ENCODE assay signal across 29 mouse cellular contexts in genomic region chr8:48766545-48767234, GRCm38 (mm10).
DNase-seq lines count a peak whose midpoint lies in the region; ATAC-seq and TF ChIP-seq lines count a peak whose summit lies in the region.
"Had no signal": no experiment of that assay in that cellular context is flagged by ENCODE, and none has a peak within 500 bp of the region (broad histone marks: within the 10 kb centered on the region; RNA-seq: fewer than 3 reads in every experiment).

No protein-coding gene starts in this region.

- H3K4me3 ChIP-seq in kidney, embryonic 15.5 days (replicated peaks) = no peak overlapping the region
- no peak overlapping the region for H3K4me3 ChIP-seq in kidney, adult 2 months (ENCODE audit: insufficient read depth, low read depth, low read length)
- H3K4me3 ChIP-seq in midbrain, embryonic 14.5 days (replicated peaks; ENCODE audit: low read depth, low read length) = no peak overlapping the region
- no peak overlapping the region for H3K4me3 ChIP-seq in midbrain, embryonic 10.5 days
- H3K4me3 ChIP-seq in midbrain, embryonic 15.5 days = no peak overlapping the region
- H3K4me3 ChIP-seq in hindbrain, embryonic 12.5 days = no peak overlapping the region
- H3K4me3 ChIP-seq: embryonic facial prominence, embryonic 15.5 days; hindbrain, embryonic 13.5 days; layer of hippocampus, adult 2 months; left cerebral cortex, adult 2 months; limb, embryonic 12.5 days; liver, embryonic 15.5 days; neural tube, embryonic 13.5 days had no signal

- no peaks in the 10 kb centered on the region for H3K27me3 ChIP-seq in kidney, embryonic 15.5 days
- H3K27me3 ChIP-seq in kidney, adult 2 months (replicated peaks; ENCODE audit: control insufficient read depth, insufficient read depth, low read length) = no peaks in the 10 kb centered on the region; the same call in 1 of the 2 replicates
- no peaks in the 10 kb centered on the region for H3K27me3 ChIP-seq in midbrain, embryonic 14.5 days (ENCODE audit: control insufficient read depth, insufficient read depth, low read length)
- no peaks in the 10 kb centered on the region for H3K27me3 ChIP-seq in midbrain, embryonic 10.5 days (ENCODE audit: low read depth, poor library complexity, severe bottlenecking)
- H3K27me3 ChIP-seq in midbrain, embryonic 15.5 days (replicated peaks) = no peaks in the 10 kb centered on the region
- no peaks in the 10 kb centered on the region for H3K27me3 ChIP-seq in hindbrain, embryonic 12.5 days
- H3K27me3 ChIP-seq: embryonic facial prominence, embryonic 15.5 days; hindbrain, embryonic 13.5 days; limb, embryonic 12.5 days; liver, embryonic 15.5 days; neural tube, embryonic 13.5 days had no signal

- DNase-seq in kidney, adult 2 months = no peak
- peak; percentile 50 for DNase-seq in midbrain, embryonic 14.5 days
- DNase-seq in midbrain, embryonic 10.5 days (ENCODE audit: low spot score) = no peak
- DNase-seq in cerebellum, postnatal 14 days = no peak
- DNase-seq: adrenal gland, postnatal 10 days; cerebellum, adult 11 months; cerebellum, adult 9-10 months; gastrocnemius, postnatal 14 days; heart, adult 18-20 months; heart, postnatal 36 days; kidney, adult 11 months; kidney, postnatal 14 days; lung, embryonic 14.5 days; lung, postnatal 14 days; right cerebral cortex, postnatal 14 days; thymus, postnatal 14 days had no signal

- TF ChIP-seq CTCF in kidney, adult 2 months (conservative IDR thresholded peaks at IDR 0.05; ENCODE audit: insufficient read depth, insufficient read length, low read depth, low read length) = no peak

- no peaks in the 10 kb centered on the region for H3K36me3 ChIP-seq in kidney, embryonic 15.5 days
- H3K36me3 ChIP-seq in kidney, adult 2 months (ENCODE audit: control insufficient read depth, insufficient read depth, low read length) = no peaks in the 10 kb centered on the region
- H3K36me3 ChIP-seq in midbrain, embryonic 14.5 days (ENCODE audit: control insufficient read depth, insufficient read depth, low read length) = no peaks in the 10 kb centered on the region
- peaks cover 26% of the 10 kb centered on the region for H3K36me3 ChIP-seq in midbrain, embryonic 10.5 days
- no peaks in the 10 kb centered on the region for H3K36me3 ChIP-seq in midbrain, embryonic 15.5 days (replicated peaks)
- H3K36me3 ChIP-seq in hindbrain, embryonic 12.5 days = no peaks in the 10 kb centered on the region
- H3K36me3 ChIP-seq: embryonic facial prominence, embryonic 15.5 days; hindbrain, embryonic 13.5 days; limb, embryonic 12.5 days; liver, embryonic 15.5 days; neural tube, embryonic 13.5 days had no signal

- WGBS in kidney, embryonic 15.5 days = 52% methylated on average over 16 of the region's 16 CpGs
- 66% methylated on average over 16 of the region's 16 CpGs for WGBS in kidney, adult 2 months
- WGBS in midbrain, embryonic 14.5 days = 60% methylated on average over 16 of the region's 16 CpGs
- WGBS in midbrain, embryonic 10.5 days = 82% methylated on average over 16 of the region's 16 CpGs
- 57% methylated on average over 16 of the region's 16 CpGs for WGBS in midbrain, embryonic 15.5 days
- WGBS in hindbrain, embryonic 12.5 days = 79% methylated on average over 16 of the region's 16 CpGs

- TF ChIP-seq POLR2A in kidney, adult 2 months (IDR thresholded peaks at IDR 0.05; ENCODE audit: low read depth, low read length) = no peak

- no peak overlapping the region for H3K27ac ChIP-seq in kidney, embryonic 15.5 days
- no peak overlapping the region for H3K27ac ChIP-seq in kidney, adult 2 months (ENCODE audit: insufficient read depth, low read depth, low read length)
- H3K27ac ChIP-seq in midbrain, embryonic 14.5 days (replicated peaks; ENCODE audit: low read depth, low read length) = no peak overlapping the region; the same call in 1 of the 2 replicates
- H3K27ac ChIP-seq in midbrain, embryonic 10.5 days (replicated peaks) = no peak overlapping the region
- H3K27ac ChIP-seq in midbrain, embryonic 15.5 days = 0 out of 2 replicates have a peak overlapping the region, but pooled peaks have one; percentile 1
- no peak overlapping the region for H3K27ac ChIP-seq in hindbrain, embryonic 12.5 days
- H3K27ac ChIP-seq: embryonic facial prominence, embryonic 15.5 days; hindbrain, embryonic 13.5 days; layer of hippocampus, adult 2 months; left cerebral cortex, adult 2 months; limb, embryonic 12.5 days; liver, embryonic 15.5 days; neural tube, embryonic 13.5 days had no signal

- H3K4me1 ChIP-seq in kidney, embryonic 15.5 days = peaks cover 13% of the 10 kb centered on the region
- no peaks in the 10 kb centered on the region for H3K4me1 ChIP-seq in kidney, adult 2 months (ENCODE audit: control insufficient read depth, insufficient read depth, low read length)
- H3K4me1 ChIP-seq in midbrain, embryonic 14.5 days (ENCODE audit: control insufficient read depth, insufficient read depth, low read length) = peaks cover 14% of the 10 kb centered on the region
- H3K4me1 ChIP-seq in midbrain, embryonic 10.5 days = peaks cover 31% of the 10 kb centered on the region
- peaks cover 19% of the 10 kb centered on the region for H3K4me1 ChIP-seq in midbrain, embryonic 15.5 days
- no peaks in the 10 kb centered on the region for H3K4me1 ChIP-seq in hindbrain, embryonic 12.5 days
- H3K4me1 ChIP-seq: embryonic facial prominence, embryonic 15.5 days; liver, embryonic 15.5 days; neural tube, embryonic 13.5 days had no signal

- ATAC-seq in kidney, embryonic 15.5 days (replicated peaks; ENCODE audit: low FRiP score) = 0 out of 2 replicates have a peak, but pooled peaks have one; percentile 36
- ATAC-seq in midbrain, embryonic 14.5 days (ENCODE audit: low FRiP score, low TSS enrichment) = no peak; the same call in 1 of the 2 replicates
- ATAC-seq in midbrain, embryonic 15.5 days (replicated peaks) = peak; percentile 63; the same call in 1 of the 2 replicates
- ATAC-seq in hindbrain, embryonic 12.5 days (ENCODE audit: low FRiP score) = no peak
- ATAC-seq: CD4-positive, CD25-positive, alpha-beta regulatory T cell, adult 4 months; forebrain, embryonic 14.5 days had no signal

- no peak overlapping the region for H3K9ac ChIP-seq in kidney, embryonic 15.5 days
- H3K9ac ChIP-seq in midbrain, embryonic 14.5 days (replicated peaks; ENCODE audit: low read length) = no peak overlapping the region
- H3K9ac ChIP-seq in midbrain, embryonic 15.5 days = no peak overlapping the region
- H3K9ac ChIP-seq in hindbrain, embryonic 12.5 days = no peak overlapping the region
- H3K9ac ChIP-seq: embryonic facial prominence, embryonic 15.5 days; hindbrain, embryonic 13.5 days; limb, embryonic 12.5 days; liver, embryonic 15.5 days; lung, embryonic 14.5 days; neural tube, embryonic 13.5 days had no signal

- no peaks in the 10 kb centered on the region for H3K9me3 ChIP-seq in kidney, embryonic 15.5 days (replicated peaks)
- no peaks in the 10 kb centered on the region for H3K9me3 ChIP-seq in midbrain, embryonic 14.5 days (ENCODE audit: control insufficient read depth, low read length)
- no peaks in the 10 kb centered on the region; the same call in 1 of the 2 replicates for H3K9me3 ChIP-seq in midbrain, embryonic 10.5 days (replicated peaks)
- H3K9me3 ChIP-seq in midbrain, embryonic 15.5 days = no peaks in the 10 kb centered on the region
- no peaks in the 10 kb centered on the region for H3K9me3 ChIP-seq in hindbrain, embryonic 12.5 days (replicated peaks)
- H3K9me3 ChIP-seq: embryonic facial prominence, embryonic 15.5 days; liver, embryonic 15.5 days; neural tube, embryonic 13.5 days had no signal

- no peak overlapping the region for H3K4me2 ChIP-seq in kidney, embryonic 15.5 days
- H3K4me2 ChIP-seq in midbrain, embryonic 14.5 days (ENCODE audit: low read length) = 0 out of 2 replicates have a peak overlapping the region, but pooled peaks have one; percentile 3
- H3K4me2 ChIP-seq in midbrain, embryonic 15.5 days = no peak overlapping the region; the same call in 1 of the 2 replicates
- no peak overlapping the region for H3K4me2 ChIP-seq in hindbrain, embryonic 12.5 days (replicated peaks)
- H3K4me2 ChIP-seq: embryonic facial prominence, embryonic 15.5 days; heart, embryonic 11.5 days; hindbrain, embryonic 13.5 days; limb, embryonic 12.5 days; liver, embryonic 15.5 days; lung, embryonic 14.5 days; neural tube, embryonic 13.5 days had no signal

Comparison
In these comparisons a context has a peak if more than half of its experiments do, and no peak if none do; other contexts are left out.
1. ATAC-seq: peak in kidney, embryonic 15.5 days (single experiment) and midbrain, embryonic 15.5 days (single experiment); none in midbrain, embryonic 14.5 days (single experiment) and hindbrain, embryonic 12.5 days (single experiment).